Mouse (Mus musculus): ENCODE measurements around the gene Vmn2r10. TPM values are rescaled to one million over a fixed set of nuclear protein-coding genes. Genes with fewer than 3 reads are reported as not detected.

Gene Vmn2r10
- under 1 TPM in 1 of 2 experiments, not detected in 1; 0.05 TPM for polyA plus RNA-seq (2017; shearing (Covaris generic))

DNA sequence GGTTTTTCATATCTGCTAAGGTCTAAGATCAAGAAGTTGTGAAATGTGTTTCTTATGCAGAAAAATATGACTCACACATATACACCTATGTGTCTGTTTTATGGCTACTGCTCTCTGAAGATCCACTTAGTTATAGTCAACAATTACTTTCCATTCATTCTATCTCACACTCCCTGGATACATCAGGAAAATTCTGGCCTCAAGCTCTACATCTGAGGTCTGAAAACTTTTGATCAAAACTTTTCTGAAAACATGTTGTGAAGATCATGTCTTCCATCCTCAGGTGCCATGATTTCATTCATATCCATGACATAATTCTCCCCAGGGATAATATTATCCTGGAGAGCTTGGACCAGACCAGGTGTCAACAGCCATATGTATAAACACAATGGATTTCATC, at the start of gene Vmn2r10:
Vmn2r10 (minus strand) TSS at position 101 of the 400 bp plus-strand sequence.

Other genes with a start within 250 kb of the Vmn2r10 start
- not detected for gene Rnf212, start 231.5 kb downstream of the Vmn2r10 start, polyA plus RNA-seq (2017; shearing (Covaris generic))
- not detected for gene Tmed11, start 211.2 kb downstream of the Vmn2r10 start, polyA plus RNA-seq (2017; shearing (Covaris generic))
- under 1 TPM in 1 of 2 experiments, not detected in 1; 0.02 TPM for gene Vmn2r8, start 197.7 kb downstream of the Vmn2r10 start, polyA plus RNA-seq (2017; shearing (Covaris generic))
- gene Vmn2r9, start 153.9 kb downstream of the Vmn2r10 start, polyA plus RNA-seq (2017; shearing (Covaris generic)), result under 1 TPM; 0.02 to 0.45 TPM
- under 1 TPM; 0.22 to 0.44 TPM for gene Vmn2r11, start 53.0 kb upstream of the Vmn2r10 start, polyA plus RNA-seq (2017; shearing (Covaris generic))
- gene Vmn2r12, start 91.4 kb upstream of the Vmn2r10 start, polyA plus RNA-seq (2017; shearing (Covaris generic)), result not detected
- gene Vmn2r13, start 185.7 kb upstream of the Vmn2r10 start, polyA plus RNA-seq (2017; shearing (Covaris generic)), result under 1 TPM in 1 of 2 experiments, not detected in 1; 0.05 TPM
- gene Vmn2r14, start 218.2 kb upstream of the Vmn2r10 start, polyA plus RNA-seq (2017; shearing (Covaris generic)), result under 1 TPM in 1 of 2 experiments, not detected in 1; 0.06 TPM

Data from inflammation-experienced regulatory T-cells (primary cell).